Mouse (Mus musculus) cerebellum, adult 11 months (tissue): ENCODE data around the gene Ybx3.

Source experiments
- DNase-seq: peaks from one replicate; pipeline ENCODE4 v3.0.0; 2022

Ybx3 gene

DNA sequence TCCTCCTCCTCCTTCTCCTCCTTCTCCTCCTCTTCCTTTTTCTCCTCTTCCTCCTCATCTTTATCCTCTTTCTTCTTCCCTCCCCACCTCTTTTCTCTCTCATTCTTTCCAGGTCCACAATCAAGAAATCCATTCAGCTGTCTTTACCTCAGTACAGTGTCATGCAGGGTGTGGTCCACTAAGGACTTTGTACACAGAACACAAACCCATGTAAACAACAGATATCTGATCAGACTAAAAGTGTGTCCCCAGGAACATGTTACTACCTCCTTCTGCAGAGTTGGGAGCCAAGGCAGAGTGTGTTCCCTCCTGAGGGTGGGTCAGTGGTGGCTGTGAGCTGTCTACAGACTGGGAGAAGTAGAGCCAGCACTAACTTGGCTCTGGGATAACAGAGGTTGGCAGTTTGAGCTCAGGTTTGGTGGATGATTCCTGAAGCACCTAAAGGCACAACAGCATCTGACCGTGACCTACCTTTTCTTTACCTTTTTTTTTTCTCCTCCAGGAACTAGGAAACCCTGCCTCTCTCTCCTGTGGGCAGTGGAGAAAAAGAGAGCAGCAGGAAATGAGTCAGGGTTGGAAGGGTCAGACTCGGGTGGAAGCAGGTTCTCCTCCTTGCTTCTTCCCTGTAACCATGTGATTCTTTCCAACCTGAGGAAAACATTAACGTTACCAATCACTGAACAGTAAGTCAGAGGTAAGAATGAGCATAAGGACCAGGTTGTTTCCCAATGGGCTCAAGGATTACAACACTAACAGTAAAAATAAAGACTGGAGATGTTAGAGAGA lies 66.2 kb downstream of the Ybx3 start:
- DNase-seq, result no peak

DNA sequence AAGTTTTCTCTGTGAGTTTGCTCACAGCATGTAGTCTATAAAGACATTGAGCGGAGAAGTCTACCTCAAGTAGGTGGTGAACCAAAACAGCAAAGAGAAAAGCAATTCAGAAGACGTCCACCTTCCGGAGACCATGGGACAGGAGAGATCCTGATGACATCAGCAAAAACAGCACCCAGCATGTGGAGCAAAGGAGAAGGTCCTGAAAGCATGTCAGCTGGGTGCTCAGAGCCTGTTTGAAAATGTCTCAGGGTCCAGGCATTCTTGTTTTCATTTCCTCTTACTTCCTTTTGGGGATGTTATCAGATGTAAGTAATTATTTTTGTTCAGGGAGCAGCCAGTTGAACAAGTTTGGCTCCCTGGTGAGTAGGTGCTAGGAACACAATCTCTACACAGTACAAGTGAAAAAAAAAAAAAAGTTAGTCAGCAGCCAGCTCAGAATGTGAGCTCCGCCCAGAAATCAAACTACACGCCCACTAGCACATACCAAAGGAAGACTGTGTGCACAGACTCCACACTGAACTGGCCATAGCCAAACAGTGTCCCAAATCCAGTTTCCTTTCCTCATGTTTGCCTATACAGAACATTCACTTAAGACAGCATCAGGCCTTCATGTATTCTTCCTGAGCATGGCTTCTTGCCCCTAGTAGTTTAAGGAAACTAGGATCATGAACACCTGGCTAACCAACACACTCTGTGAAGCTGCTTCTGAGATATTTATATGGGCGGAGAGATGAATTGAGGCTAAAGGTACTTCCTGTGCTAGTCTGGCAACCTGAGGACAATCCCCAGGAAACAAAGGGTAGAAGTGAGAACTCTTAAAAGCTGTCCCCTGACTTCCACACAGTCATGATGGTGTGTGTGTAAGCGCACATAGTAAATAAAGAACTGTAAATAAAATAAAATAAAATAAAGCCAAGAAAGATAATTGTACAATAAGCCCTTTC lies 71.8 kb downstream of the Ybx3 start:
- no peak for DNase-seq
